Mouse (Mus musculus) B cell, adult 62 days (primary cell): ENCODE data around the gene Cpeb4. TPM values are rescaled to one million over a fixed set of nuclear protein-coding genes. Genes with fewer than 3 reads are reported as not detected.

Experiments used
- total RNA-seq: library from RNA; stranded (reverse); gene quantifications from 4 replicates; pipeline ENCODE4 v1.2.4, GENCODE M21; 2023

The Cpeb4 gene
- 48.0 to 54.5 TPM (median 52.1 TPM) in 4 replicates for total RNA-seq

GRCm38 (mm10) chr11:31871911-31872310, at the start of gene Cpeb4:
Cpeb4 (plus strand) TSS chr11:31872211.

GRCm38 (mm10) chr11:31965256-31966134, 93.5 kb downstream of the Cpeb4 start, which contains the start of gene 4930524B15Rik:
4930524B15Rik (plus strand) TSS chr11:31965592.

Other genes starting within 250 kb of the Cpeb4 start
- 13.6 to 19.4 TPM (median 18.2 TPM) in 4 replicates for gene Bod1, start 200.3 kb upstream of the Cpeb4 start, total RNA-seq
- gene 4930524B15Rik, start 93.4 kb downstream of the Cpeb4 start, total RNA-seq, result not detected in 4 replicates
- gene Nsg2, start 128.3 kb downstream of the Cpeb4 start, total RNA-seq, result 1.6 to 3.4 TPM (median 2.8 TPM) in 4 replicates